Mouse (Mus musculus) intestine, embryonic 14.5 days (tissue): Measurements from ENCODE around the gene Serpind1. TPM values are rescaled to one million over a fixed set of nuclear protein-coding genes. Genes with fewer than 3 reads are reported as not detected.

Experiments
- ATAC-seq: fragments of 200-750 bp; cut with Nextera tagmentation; replicated peaks from 2 replicates; pipeline ENCODE4 v1.8.0; 2017; ENCODE audit warnings: low read depth, moderate number of reproducible peaks, moderate TSS enrichment, moderate library complexity; ENCODE audit not compliant: low FRiP score, low TSS enrichment
- DNase-seq: peaks from one replicate; pipeline ENCODE4 v3.0.0-alpha.2; 2018; ENCODE audit warnings: low spot score
- H3K27ac ChIP-seq: fragments of 300-500 bp; sonication (generic); 2 replicates; pipeline ENCODE4 v1.5.1; 2014; ENCODE audit warnings: low read depth, mild to moderate bottlenecking, control low read depth
- H3K27me3 ChIP-seq: fragments of 300-500 bp; sonication (generic); replicated peaks from 2 replicates; pipeline ENCODE4 v1.6.1; 2014; ENCODE audit warnings: low read length, control low read depth; ENCODE audit not compliant: control insufficient read depth, insufficient read depth
- H3K36me3 ChIP-seq: fragments of 300-500 bp; sonication (generic); 2 replicates; pipeline ENCODE4 v1.6.1; 2014; ENCODE audit warnings: low read length, control low read depth; ENCODE audit not compliant: control insufficient read depth, insufficient read depth
- H3K4me1 ChIP-seq: fragments of 300-500 bp; sonication (generic); replicated peaks from 2 replicates; pipeline ENCODE4 v1.6.1; 2014; ENCODE audit warnings: low read length, control low read depth, mixed read lengths; ENCODE audit not compliant: control insufficient read depth, insufficient read depth
- H3K4me2 ChIP-seq: fragments of 300-500 bp; sonication (generic); 2 replicates; pipeline ENCODE4 v1.6.1; 2014; ENCODE audit warnings: low read length
- H3K4me3 ChIP-seq: fragments of 300-500 bp; sonication (generic); 2 replicates; pipeline ENCODE4 v1.5.1; 2014; ENCODE audit warnings: low read depth, low read length, control low read depth, mixed read lengths
- H3K9ac ChIP-seq: fragments of 300-500 bp; sonication (generic); 2 replicates; pipeline ENCODE4 v1.6.1; 2014; ENCODE audit warnings: mild to moderate bottlenecking, low read length
- H3K9me3 ChIP-seq: fragments of 300-500 bp; sonication (generic); 2 replicates; pipeline ENCODE4 v1.6.1; 2016; ENCODE audit warnings: low read length, control low read depth; ENCODE audit not compliant: control insufficient read depth
- WGBS: fragments of 180-500 bp; shearing (Covaris S2); extraction: QIAGEN DNeasy Blood & Tissue Kit; methylation state at CpG from one replicate; pipeline ENCODE4 v1.1.7; 2014; 5-methylcytosine and 5-hydroxymethylcytosine counted together
- polyA plus RNA-seq: library from polyadenylated mRNA; unstranded; fragments of >200 nt; fragmentation: Nextera tagmentation; extraction: Ambion mirVana; gene quantifications from 2 replicates; pipeline ENCODE4 v1.2.1, GENCODE M21; 2014

Gene Serpind1
- polyA plus RNA-seq, 1 experiment from 2014 or later = 0.22 TPM

GRCm38 (mm10) chr16:17383594-17384326, 52.6 kb downstream of the Serpind1 start:
- 90% methylated on average over 2 of the region's 2 CpGs for WGBS

GRCm38 (mm10) chr16:17392784-17393183, 61.6 kb downstream of the Serpind1 start:
- H3K36me3 ChIP-seq = peaks cover 5% of the 10 kb centered on the region; the same call in 1 of the 2 replicates
- 0 out of 2 replicates have a peak, but pooled peaks cover 5% of the 10 kb centered on the region for H3K9me3 ChIP-seq
- DNase-seq = no peak
- H3K4me1 ChIP-seq = no peaks in the 10 kb centered on the region
- no peak overlapping the region for H3K9ac ChIP-seq
- H3K4me2 ChIP-seq = no peak overlapping the region
- ATAC-seq = no peak
- H3K27ac ChIP-seq = no peak overlapping the region
- no peak overlapping the region for H3K4me3 ChIP-seq
- 61% methylated on average over 4 of the region's 4 CpGs for WGBS
- no peaks in the 10 kb centered on the region for H3K27me3 ChIP-seq

More at GRCm38 (mm10) chr16:17383594-17384326, 52.6 kb downstream of the Serpind1 start:
- ATAC-seq = no peak
- Histone ChIP-seq H3K36me3 (peaks cover 32% of the 10 kb centered on the region), H3K9me3 (no peaks in the 10 kb centered on the region), H3K4me2 (no peak overlapping the region), H3K9ac (no peak overlapping the region), H3K27ac (no peak overlapping the region), H3K4me1 (no peaks in the 10 kb centered on the region), H3K4me3 (no peak overlapping the region), H3K27me3 (no peaks in the 10 kb centered on the region)
- no peak for DNase-seq

Other genes with a start within 250 kb of the Serpind1 start
- gene Ppil2, start 220.1 kb upstream of the Serpind1 start, polyA plus RNA-seq = 126 and 140 TPM in 2 replicates
- 38.5 TPM in 2 replicates for gene 2610318N02Rik, start 206.2 kb upstream of the Serpind1 start, polyA plus RNA-seq
- 55.7 and 69.0 TPM in 2 replicates for gene Sdf2l1, start 199.0 kb upstream of the Serpind1 start, polyA plus RNA-seq
- gene Ydjc, start 186.8 kb upstream of the Serpind1 start, polyA plus RNA-seq = 25.2 and 31.0 TPM in 2 replicates
- 2.0 and 2.2 TPM in 2 replicates for gene Ccdc116, start 184.1 kb upstream of the Serpind1 start, polyA plus RNA-seq
- 341 and 345 TPM in 2 replicates for gene Ube2l3, start 128.7 kb upstream of the Serpind1 start, polyA plus RNA-seq
- gene Rimbp3, start 122.8 kb upstream of the Serpind1 start, polyA plus RNA-seq = 0.50 and 0.60 TPM in 2 replicates
- 5.0 and 5.3 TPM in 2 replicates for gene Hic2, start 97.8 kb upstream of the Serpind1 start, polyA plus RNA-seq
- 9.0 and 10.8 TPM in 2 replicates for gene Tmem191c, start 55.3 kb upstream of the Serpind1 start, polyA plus RNA-seq
- 6.0 and 6.5 TPM in 2 replicates for gene Snap29, start 74.6 kb downstream of the Serpind1 start, polyA plus RNA-seq
- 38.0 and 38.7 TPM in 2 replicates for gene Pi4ka, start 74.9 kb downstream of the Serpind1 start, polyA plus RNA-seq
- 54.7 and 56.4 TPM in 2 replicates for gene Crkl, start 120.6 kb downstream of the Serpind1 start, polyA plus RNA-seq
- gene Aifm3, start 158.2 kb downstream of the Serpind1 start, polyA plus RNA-seq = 3.2 and 3.3 TPM in 2 replicates
- gene Lztr1, start 177.3 kb downstream of the Serpind1 start, polyA plus RNA-seq = 71.0 and 80.9 TPM in 2 replicates
- gene Thap7, start 199.8 kb downstream of the Serpind1 start, polyA plus RNA-seq = 50.1 and 51.4 TPM in 2 replicates
- gene Lrrc74b, start 229.9 kb downstream of the Serpind1 start, polyA plus RNA-seq = 0.19 and 0.53 TPM in 2 replicates
- 0.60 and 0.79 TPM in 2 replicates for gene P2rx6, start 230.5 kb downstream of the Serpind1 start, polyA plus RNA-seq